Mouse (Mus musculus): ENCODE data around the gene Vwa3a. TPM values are rescaled to one million over a fixed set of nuclear protein-coding genes. Genes with fewer than 3 reads are reported as not detected.

Vwa3a gene
- polyA plus RNA-seq, 1 experiment from 2014 or later, result 0.44 TPM

Other genes with a start within 250 kb of the Vwa3a start
- gene Uqcrc2, start 104.1 kb upstream of the Vwa3a start, polyA plus RNA-seq (2015; fragmentation: Nextera tagmentation; extraction: Ambion mirVana), result 339 and 345 TPM in 2 replicates
- gene Pdzd9, start 69.0 kb upstream of the Vwa3a start, polyA plus RNA-seq (2015; fragmentation: Nextera tagmentation; extraction: Ambion mirVana), result 0.18 and 0.34 TPM in 2 replicates
- gene Mosmo, start 61.7 kb upstream of the Vwa3a start, polyA plus RNA-seq (2015; fragmentation: Nextera tagmentation; extraction: Ambion mirVana), result 5.1 and 6.3 TPM in 2 replicates
- not detected in 2 replicates for gene Gm5737, start 73.0 kb downstream of the Vwa3a start, polyA plus RNA-seq (2015; fragmentation: Nextera tagmentation; extraction: Ambion mirVana)
- 54.1 and 59.6 TPM in 2 replicates for gene Eef2k, start 103.5 kb downstream of the Vwa3a start, polyA plus RNA-seq (2015; fragmentation: Nextera tagmentation; extraction: Ambion mirVana)
- 37.5 and 37.9 TPM in 2 replicates for gene Polr3e, start 178.4 kb downstream of the Vwa3a start, polyA plus RNA-seq (2015; fragmentation: Nextera tagmentation; extraction: Ambion mirVana)
- gene Cdr2, start 243.0 kb downstream of the Vwa3a start, polyA plus RNA-seq (2015; fragmentation: Nextera tagmentation; extraction: Ambion mirVana), result 15.7 and 19.8 TPM in 2 replicates
- 0.38 and 0.99 TPM in 2 replicates for gene Mfsd13b, start 243.2 kb downstream of the Vwa3a start, polyA plus RNA-seq (2015; fragmentation: Nextera tagmentation; extraction: Ambion mirVana)

Data from intestine, embryonic 16.5 days (tissue).